Mouse (Mus musculus): ENCODE data around the gene Tomt. TPM values are rescaled to one million over a fixed set of nuclear protein-coding genes. Genes with fewer than 3 reads are reported as not detected.
"Not testable (repeated sequence)": the region's sequence is repeated elsewhere in the genome, so short reads cannot be mapped to it uniquely, and the experiment has no call there.

Gene Tomt
- polyA plus RNA-seq (2012; rRNA removed) = 0.09 and 0.14 TPM in 2 replicates

DNA sequence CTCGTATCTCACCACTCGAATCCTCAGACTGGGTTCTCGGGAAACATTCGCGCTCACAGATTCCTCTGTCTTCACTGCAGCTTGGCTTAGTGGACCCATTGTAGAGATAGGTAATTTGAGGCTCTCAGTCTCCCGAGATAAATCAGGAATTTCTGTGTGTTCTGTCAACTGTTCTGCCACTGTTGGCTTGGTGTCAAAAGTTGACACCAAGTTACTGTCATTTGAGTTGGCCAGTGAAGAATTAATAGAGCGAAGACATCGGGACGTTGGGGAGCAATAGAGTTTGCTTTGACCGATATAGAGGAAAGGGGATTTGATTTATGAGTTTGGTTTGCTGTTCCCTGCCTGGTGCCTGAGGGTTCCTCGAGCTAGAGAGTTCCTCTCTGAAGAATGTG, at the start of gene Tomt:
Gene Tomt (minus strand): TSS at position 73 of the 395 bp plus-strand sequence.
- WGBS = 3% methylated on average over 11 of the region's 11 CpGs

GRCm38 (mm10) chr7:101955862-101956261, 49.7 kb upstream of the Tomt start:
- H3K4me1 ChIP-seq (ENCODE audit: control insufficient read depth, insufficient read depth, low read length) = no peaks in the 10 kb centered on the region; the same call in 1 of the 2 replicates
- H3K4me3 ChIP-seq (ENCODE audit: insufficient read depth, low read depth, low read length) = no peak overlapping the region
- WGBS = 72% methylated on average over 4 of the region's 4 CpGs
- no peak for DNase-seq
- H3K27ac ChIP-seq (ENCODE audit: insufficient read depth, low read depth, low read length) = no peak overlapping the region
- no peaks in the 10 kb centered on the region; the same call in 1 of the 2 replicates for H3K27me3 ChIP-seq (replicated peaks; ENCODE audit: control insufficient read depth, insufficient read depth, low read length)
- no peaks in the 10 kb centered on the region for H3K36me3 ChIP-seq (ENCODE audit: control insufficient read depth, insufficient read depth, low read length)
- TF ChIP-seq POLR2A (IDR thresholded peaks at IDR 0.05; ENCODE audit: low read depth, low read length) = no peak
- no peak for TF ChIP-seq CTCF (conservative IDR thresholded peaks at IDR 0.05; ENCODE audit: insufficient read depth, insufficient read length, low read depth, low read length)

More for the DNA sequence above, at the start of gene Tomt:
- Histone ChIP-seq H3K27ac (ENCODE audit: insufficient read depth, low read depth, low read length) (peak within 1 kb of the TSS; percentile 94), H3K27me3 (replicated peaks; ENCODE audit: control insufficient read depth, insufficient read depth, low read length) (no peaks in the 10 kb centered on the region), H3K4me3 (ENCODE audit: insufficient read depth, low read depth, low read length) (peak within 1 kb of the TSS; percentile 62), H3K4me1 (ENCODE audit: control insufficient read depth, insufficient read depth, low read length) (peaks cover 17% of the 10 kb centered on the region), H3K36me3 (ENCODE audit: control insufficient read depth, insufficient read depth, low read length) (0 out of 2 replicates have a peak, but pooled peaks cover 2% of the 10 kb centered on the region)
- DNase-seq = no peak
- TF ChIP-seq POLR2A (IDR thresholded peaks at IDR 0.05; ENCODE audit: low read depth, low read length) = no peak
- no peak for TF ChIP-seq CTCF (conservative IDR thresholded peaks at IDR 0.05; ENCODE audit: insufficient read depth, insufficient read length, low read depth, low read length)

DNA sequence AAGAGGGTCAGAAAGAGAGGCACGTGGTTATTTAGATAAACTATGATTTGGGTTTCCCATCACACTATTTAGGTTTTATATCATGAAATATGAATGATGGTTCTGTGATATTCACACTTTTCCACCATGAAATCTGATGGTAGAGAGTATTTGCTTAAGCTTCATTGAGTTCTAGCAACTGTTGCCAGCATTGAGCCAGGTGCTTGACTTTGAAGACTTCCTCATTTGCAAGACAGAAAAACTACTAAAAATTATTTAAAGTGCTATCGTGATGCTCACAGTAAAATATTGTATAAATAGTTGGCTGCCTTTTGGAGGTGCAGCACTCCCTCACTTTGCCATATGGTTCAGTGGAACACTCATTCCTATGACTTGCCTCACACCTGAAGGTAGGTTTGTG, 49.1 kb upstream of the Tomt start:
- no peak overlapping the region for H3K4me3 ChIP-seq (ENCODE audit: insufficient read depth, low read depth, low read length)
- no peaks in the 10 kb centered on the region; the same call in 1 of the 2 replicates for H3K27me3 ChIP-seq (replicated peaks; ENCODE audit: control insufficient read depth, insufficient read depth, low read length)
- H3K4me1 ChIP-seq (ENCODE audit: control insufficient read depth, insufficient read depth, low read length) = no peaks in the 10 kb centered on the region; the same call in 1 of the 2 replicates
- H3K27ac ChIP-seq (ENCODE audit: insufficient read depth, low read depth, low read length) = no peak overlapping the region
- 85% methylated on average over 2 of the region's 2 CpGs for WGBS
- no peaks in the 10 kb centered on the region for H3K36me3 ChIP-seq (ENCODE audit: control insufficient read depth, insufficient read depth, low read length)
- TF ChIP-seq CTCF (conservative IDR thresholded peaks at IDR 0.05; ENCODE audit: insufficient read depth, insufficient read length, low read depth, low read length) (no peak), POLR2A (IDR thresholded peaks at IDR 0.05; ENCODE audit: low read depth, low read length) (no peak)
- no peak for DNase-seq

DNA sequence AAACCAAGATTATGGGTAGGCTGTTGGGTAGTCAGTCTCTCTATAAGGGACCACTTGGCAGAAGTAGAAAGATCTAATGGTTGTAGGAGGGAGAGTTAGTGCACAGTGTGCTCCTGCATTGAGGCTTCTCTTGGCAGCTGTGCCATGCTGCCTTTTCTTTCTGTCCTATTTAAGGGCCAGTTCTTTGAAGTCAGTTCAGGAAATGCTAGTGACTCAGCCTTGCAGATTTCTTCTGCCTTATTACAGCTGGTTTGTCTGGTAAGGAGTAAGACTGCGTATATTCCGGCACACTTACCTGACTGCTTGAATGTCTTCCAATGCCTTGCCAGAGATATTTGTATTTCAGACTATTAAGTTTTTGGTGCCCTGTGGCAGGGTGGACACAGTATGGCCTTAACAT, 48.0 kb upstream of the Tomt start:
- Histone ChIP-seq H3K27me3 (replicated peaks; ENCODE audit: control insufficient read depth, insufficient read depth, low read length) (no peaks in the 10 kb centered on the region; the same call in 1 of the 2 replicates), H3K36me3 (ENCODE audit: control insufficient read depth, insufficient read depth, low read length) (no peaks in the 10 kb centered on the region), H3K4me3 (ENCODE audit: insufficient read depth, low read depth, low read length) (no peak overlapping the region), H3K27ac (ENCODE audit: insufficient read depth, low read depth, low read length) (no peak overlapping the region), H3K4me1 (ENCODE audit: control insufficient read depth, insufficient read depth, low read length) (no peaks in the 10 kb centered on the region; the same call in 1 of the 2 replicates)
- 85% methylated on average over 2 of the region's 2 CpGs for WGBS
- no peak for TF ChIP-seq POLR2A (IDR thresholded peaks at IDR 0.05; ENCODE audit: low read depth, low read length)
- no peak for TF ChIP-seq CTCF (conservative IDR thresholded peaks at IDR 0.05; ENCODE audit: insufficient read depth, insufficient read length, low read depth, low read length)
- no peak for DNase-seq

GRCm38 (mm10) chr7:101952098-101952497, 45.9 kb upstream of the Tomt start:
- 59% methylated on average over 2 of the region's 2 CpGs for WGBS
- TF ChIP-seq CTCF (conservative IDR thresholded peaks at IDR 0.05; ENCODE audit: insufficient read depth, insufficient read length, low read depth, low read length) = no peak
- TF ChIP-seq POLR2A (IDR thresholded peaks at IDR 0.05; ENCODE audit: low read depth, low read length) = no peak
- H3K4me3 ChIP-seq (ENCODE audit: insufficient read depth, low read depth, low read length) = no peak overlapping the region
- no peaks in the 10 kb centered on the region; the same call in 1 of the 2 replicates for H3K4me1 ChIP-seq (ENCODE audit: control insufficient read depth, insufficient read depth, low read length)
- H3K27me3 ChIP-seq (replicated peaks; ENCODE audit: control insufficient read depth, insufficient read depth, low read length) = no peaks in the 10 kb centered on the region; the same call in 1 of the 2 replicates
- no peak overlapping the region for H3K27ac ChIP-seq (ENCODE audit: insufficient read depth, low read depth, low read length)
- DNase-seq = no peak
- H3K36me3 ChIP-seq (ENCODE audit: control insufficient read depth, insufficient read depth, low read length) = no peaks in the 10 kb centered on the region

DNA sequence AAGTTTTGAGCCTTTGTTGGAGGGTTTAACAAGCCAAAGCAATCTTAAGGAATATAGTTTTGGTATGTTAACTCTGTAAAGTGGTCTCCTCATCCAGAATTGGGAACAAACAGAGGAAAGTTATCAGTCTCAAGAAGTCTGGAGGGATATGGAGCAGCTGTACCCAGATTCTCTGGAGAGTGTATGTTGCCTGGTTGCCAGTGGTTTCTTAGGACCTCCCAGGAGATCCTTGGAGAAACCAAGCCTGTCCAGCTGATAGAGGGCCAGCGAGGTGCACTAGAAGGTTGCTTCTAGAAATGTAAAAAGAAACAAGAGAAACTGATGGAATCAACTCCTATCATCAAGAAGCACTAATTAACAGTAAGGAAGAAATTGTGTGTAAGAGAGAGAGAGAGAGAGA, 45.5 kb upstream of the Tomt start:
- 84% methylated on average over 1 of the region's 1 CpGs for WGBS
- H3K4me3 ChIP-seq (ENCODE audit: insufficient read depth, low read depth, low read length) = no peak overlapping the region
- no peaks in the 10 kb centered on the region; the same call in 1 of the 2 replicates for H3K27me3 ChIP-seq (replicated peaks; ENCODE audit: control insufficient read depth, insufficient read depth, low read length)
- no peaks in the 10 kb centered on the region; the same call in 1 of the 2 replicates for H3K4me1 ChIP-seq (ENCODE audit: control insufficient read depth, insufficient read depth, low read length)
- H3K27ac ChIP-seq (ENCODE audit: insufficient read depth, low read depth, low read length) = no peak overlapping the region
- H3K36me3 ChIP-seq (ENCODE audit: control insufficient read depth, insufficient read depth, low read length) = no peaks in the 10 kb centered on the region
- no peak for TF ChIP-seq POLR2A (IDR thresholded peaks at IDR 0.05; ENCODE audit: low read depth, low read length)
- no peak for TF ChIP-seq CTCF (conservative IDR thresholded peaks at IDR 0.05; ENCODE audit: insufficient read depth, insufficient read length, low read depth, low read length)
- no peak for DNase-seq

- not testable (repeated sequence) for H3K4me3 ChIP-seq (ENCODE audit: insufficient read depth, low read depth, low read length); DNase-seq; H3K27ac ChIP-seq (ENCODE audit: insufficient read depth, low read depth, low read length); H3K36me3 ChIP-seq (ENCODE audit: control insufficient read depth, insufficient read depth, low read length); H3K4me1 ChIP-seq (ENCODE audit: control insufficient read depth, insufficient read depth, low read length); H3K27me3 ChIP-seq (replicated peaks; ENCODE audit: control insufficient read depth, insufficient read depth, low read length)
- 93% methylated on average over 5 of the region's 5 CpGs for WGBS
Observed at GRCm38 (mm10) chr7:101949008-101949407, 42.8 kb upstream of the Tomt start.

Measured in kidney, adult 2 months (tissue).